Mouse (Mus musculus) thymus, adult 2 months (tissue): ENCODE measurements around the gene Sgcd.

Experiments used
- CTCF ChIP-seq: fragments of 200-500 bp; IDR thresholded peaks from 2 replicates; pipeline ENCODE4 v1.5.1; 2012; ENCODE audit warnings: mild to moderate bottlenecking, control low read depth, low read length, moderate library complexity, borderline replicate concordance; ENCODE audit not compliant: control insufficient read depth, poor library complexity, insufficient read depth; ENCODE audit errors: extremely low read depth
- POLR2A ChIP-seq: fragments of 200-500 bp; IDR thresholded peaks from 2 replicates; pipeline ENCODE4 v1.6.1; 2012; ENCODE audit warnings: mild to moderate bottlenecking, low read length, control low read depth, moderate library complexity; ENCODE audit not compliant: control insufficient read depth, poor library complexity, insufficient read depth; ENCODE audit errors: extremely low read depth

DNA sequence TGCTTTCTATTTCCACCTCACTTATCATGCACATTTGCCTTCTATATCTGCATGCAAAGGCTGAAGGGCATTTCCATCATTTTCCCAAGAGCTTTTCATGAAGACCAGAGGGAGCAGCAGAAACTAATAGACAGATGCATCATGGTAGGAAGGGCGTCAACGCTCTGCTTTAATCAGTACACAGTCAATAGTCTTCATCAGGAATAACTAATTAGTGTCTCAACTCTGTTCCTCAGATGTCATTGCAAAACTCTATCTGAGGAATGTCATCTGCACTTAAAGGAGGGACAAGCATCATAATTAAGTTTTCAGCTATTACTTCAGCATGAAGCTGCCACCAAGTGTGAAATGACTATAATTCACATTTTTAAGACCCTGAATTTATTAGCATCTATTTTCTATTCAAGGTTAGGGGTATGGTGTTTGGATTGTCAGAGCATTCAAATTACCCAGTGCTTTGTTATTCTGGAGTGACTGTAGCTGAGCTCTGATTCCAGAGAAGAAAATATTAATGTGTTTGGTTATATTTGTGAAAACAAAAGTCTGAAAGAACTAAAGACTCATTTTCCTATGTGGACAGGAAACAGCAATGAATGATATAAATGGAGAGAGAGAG, 918.9 kb downstream of the Sgcd start:
- no peak for TF ChIP-seq CTCF
- no peak for TF ChIP-seq POLR2A
